Mouse (Mus musculus) liver, adult 2 months (tissue): Measurements from ENCODE around the gene Abcb11. TPM values are rescaled to one million over a fixed set of nuclear protein-coding genes. Genes with fewer than 3 reads are reported as not detected.

Experiments
- DNase-seq: peaks from one replicate; pipeline ENCODE4 v3.0.0-alpha.2; 2011; ENCODE audit warnings: low read depth, low spot score; ENCODE audit errors: extremely low read depth
- H3K27ac ChIP-seq: fragments of 200-500 bp; replicated peaks from 2 replicates; pipeline ENCODE4 v1.5.1; 2012; ENCODE audit warnings: low read depth, mild to moderate bottlenecking, control low read depth, inconsistent platforms, low read length; ENCODE audit not compliant: insufficient read depth
- H3K27me3 ChIP-seq: fragments of 200-500 bp; 2 replicates; pipeline ENCODE4 v1.6.1; 2012; ENCODE audit warnings: mild to moderate bottlenecking, moderate library complexity, low read length, inconsistent platforms; ENCODE audit not compliant: control insufficient read depth, insufficient read depth
- H3K36me3 ChIP-seq: fragments of 200-500 bp; 2 replicates; pipeline ENCODE4 v1.6.1; 2012; ENCODE audit warnings: low read length, inconsistent platforms; ENCODE audit not compliant: control insufficient read depth, insufficient read depth
- H3K4me1 ChIP-seq: fragments of 200-500 bp; 2 replicates; pipeline ENCODE4 v1.6.1; 2011; ENCODE audit warnings: low read length; ENCODE audit not compliant: control insufficient read depth, insufficient read depth
- H3K4me3 ChIP-seq: fragments of 200-500 bp; 2 replicates; pipeline ENCODE4 v1.5.1; 2011; ENCODE audit warnings: low read depth, mild to moderate bottlenecking, control low read depth, low read length, moderate library complexity; ENCODE audit not compliant: insufficient read depth
- H3K79me2 ChIP-seq: fragments of 200-500 bp; 2 replicates; pipeline ENCODE4 v1.6.1; 2012; ENCODE audit warnings: inconsistent platforms, mild to moderate bottlenecking, low read length, moderate library complexity; ENCODE audit not compliant: control insufficient read depth, insufficient read depth
- H3K9ac ChIP-seq: fragments of 200-500 bp; 2 replicates; pipeline ENCODE4 v1.6.1; 2012; ENCODE audit warnings: low read depth, mild to moderate bottlenecking, control low read depth, inconsistent platforms, low read length
- CTCF ChIP-seq: fragments of 200-500 bp; IDR thresholded peaks from 2 replicates; pipeline ENCODE4 v1.5.1; 2011; ENCODE audit warnings: low read depth, low read length, control low read depth
- POLR2A ChIP-seq: fragments of 200-500 bp; IDR thresholded peaks from 2 replicates; pipeline ENCODE4 v1.6.1; 2011; ENCODE audit warnings: low read length, control low read depth; ENCODE audit not compliant: insufficient read depth; ENCODE audit errors: extremely low read depth
- WGBS: fragments of 180-500 bp; shearing (Covaris S2); methylation state at CpG from one replicate; pipeline ENCODE4 v1.1.7; 2018; 5-methylcytosine and 5-hydroxymethylcytosine counted together
- polyA plus RNA-seq: library from polyadenylated mRNA; depleted of rRNA; stranded (reverse); fragments of >200 nt; gene quantifications from 2 replicates; pipeline ENCODE4 v1.2.3, GENCODE M21; 2012
- total RNA-seq: library from RNA; depleted of rRNA; stranded (reverse); fragments of >200 nt; gene quantifications from 2 replicates; pipeline ENCODE4 v1.2.3, GENCODE M21; 2014

Abcb11 gene
- total and polyA plus RNA-seq, 2 experiments = 226 to 649 TPM

DNA sequence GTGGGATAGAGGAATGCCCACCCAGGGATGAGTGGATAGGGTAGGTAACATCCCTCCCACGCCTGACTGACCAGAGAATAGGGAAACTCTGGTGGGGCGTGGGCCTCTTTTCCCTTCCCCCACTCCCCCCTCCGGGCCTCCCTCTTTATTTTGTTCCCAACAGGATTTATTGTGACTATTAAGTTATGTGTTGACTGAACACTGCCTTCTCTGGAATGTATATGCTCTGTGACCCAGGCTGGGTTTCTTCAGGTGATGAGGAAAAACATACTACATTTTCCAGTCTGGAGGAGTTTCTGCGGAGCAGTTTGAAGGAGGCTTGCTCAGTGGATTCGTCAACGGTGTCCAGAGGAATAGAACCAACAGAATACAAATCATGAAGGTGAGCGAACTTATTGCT, 131.6 kb downstream of the Abcb11 start, which contains the start of gene G6pc2:
G6pc2 (plus strand) TSS at position 301 of the 400 bp plus-strand sequence.
- Histone ChIP-seq H3K4me3 (no peak within 1 kb of the TSS), H3K27ac (no peak within 1 kb of the TSS), H3K27me3 (no peaks in the 10 kb centered on the region), H3K4me1 (no peaks in the 10 kb centered on the region; the same call in 1 of the 2 replicates), H3K36me3 (no peaks in the 10 kb centered on the region), H3K79me2 (no peaks in the 10 kb centered on the region), H3K9ac (no peak within 1 kb of the TSS)
- DNase-seq = no peak
- WGBS = 93% methylated on average over 7 of the region's 7 CpGs
- TF ChIP-seq POLR2A (no peak), CTCF (no peak)

DNA sequence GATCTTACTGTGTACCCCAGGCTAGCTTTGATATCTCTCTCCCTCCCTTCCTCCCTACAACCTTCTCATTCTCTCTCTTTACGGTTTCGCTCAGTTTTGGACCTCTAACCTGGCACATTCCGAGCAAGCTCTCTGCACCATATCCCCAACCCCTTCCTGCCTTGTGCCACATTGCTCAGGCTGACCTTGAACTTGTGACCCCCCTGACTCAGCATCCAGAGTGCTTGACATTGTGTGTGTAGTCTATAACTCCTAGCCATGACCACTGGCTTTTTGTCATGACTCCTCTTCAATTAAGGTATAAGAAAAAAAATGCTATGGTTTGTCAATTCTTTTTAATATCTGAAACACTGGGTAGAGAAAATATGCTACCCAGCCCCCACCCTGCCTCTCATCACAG, 132.7 kb downstream of the Abcb11 start:
- 74% methylated on average over 3 of the region's 3 CpGs for WGBS
- TF ChIP-seq CTCF (no peak), POLR2A (no peak)

DNA sequence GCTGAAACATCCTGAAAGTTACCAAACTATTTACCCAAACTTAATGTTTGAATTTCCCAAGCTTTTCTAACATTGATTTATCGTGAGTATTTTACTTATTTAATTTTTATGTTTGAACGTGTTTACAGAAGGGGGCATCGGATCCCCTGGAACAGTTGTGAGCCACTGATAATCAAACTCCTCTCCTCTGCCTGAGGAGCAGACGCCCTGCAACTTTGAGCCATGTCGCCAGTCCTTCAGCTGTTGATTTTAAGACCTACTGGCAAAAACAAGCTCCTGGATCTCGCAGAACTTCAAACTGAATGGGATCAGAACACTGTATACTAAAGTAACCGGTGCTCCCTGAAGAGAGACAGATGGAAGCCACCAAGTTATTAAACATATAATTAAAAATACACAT, 135.9 kb downstream of the Abcb11 start:
- peak overlapping the region; percentile 36; the same call in 1 of the 2 replicates for H3K9ac ChIP-seq
- peaks cover 2% of the 10 kb centered on the region; the same call in 1 of the 2 replicates for H3K4me1 ChIP-seq
- no peak overlapping the region for H3K27ac ChIP-seq
- no peak for DNase-seq
- no peaks in the 10 kb centered on the region for H3K79me2 ChIP-seq
- 6% methylated on average over 7 of the region's 7 CpGs for WGBS
- no peaks in the 10 kb centered on the region for H3K27me3 ChIP-seq
- TF ChIP-seq POLR2A (no peak), CTCF (no peak)
- H3K4me3 ChIP-seq = peak overlapping the region; percentile 39
- no peaks in the 10 kb centered on the region for H3K36me3 ChIP-seq

More for the DNA sequence above, 132.7 kb downstream of the Abcb11 start:
- no peak overlapping the region for H3K9ac ChIP-seq
- peaks cover 2% of the 10 kb centered on the region; the same call in 1 of the 2 replicates for H3K4me1 ChIP-seq
- no peak for DNase-seq
- H3K36me3 ChIP-seq = no peaks in the 10 kb centered on the region
- H3K4me3 ChIP-seq = no peak overlapping the region
- H3K79me2 ChIP-seq = no peaks in the 10 kb centered on the region
- no peak overlapping the region for H3K27ac ChIP-seq
- H3K27me3 ChIP-seq = no peaks in the 10 kb centered on the region

DNA sequence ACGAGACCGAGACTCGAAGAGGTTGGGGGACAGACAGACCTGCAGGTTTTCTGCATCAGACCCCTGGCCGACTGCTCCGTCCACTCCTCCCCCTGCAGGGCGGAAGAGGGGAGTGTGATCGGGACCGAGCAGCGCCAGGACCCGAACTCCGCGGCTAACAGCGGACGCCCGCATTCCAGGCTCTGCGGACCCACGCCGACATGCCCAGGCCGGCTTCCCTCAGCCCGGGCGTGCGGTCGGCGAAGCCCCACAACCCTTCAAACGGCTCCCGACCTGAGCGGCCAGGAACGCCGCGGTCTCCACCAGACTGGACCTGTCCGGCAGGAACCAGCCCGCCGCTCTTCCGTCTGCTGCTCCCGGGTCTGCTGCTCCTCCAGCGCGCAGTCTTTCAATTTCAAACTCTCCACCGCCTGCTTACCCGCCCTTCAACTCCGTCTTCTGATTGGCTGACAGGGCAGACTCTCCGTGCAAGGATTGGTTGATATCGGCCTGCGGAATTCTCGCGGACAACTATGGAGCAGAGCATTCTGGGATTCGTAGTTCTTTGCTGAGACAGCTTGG, 136.5 kb downstream of the Abcb11 start, which contains the start of gene Spc25:
Spc25 (minus strand) TSS at position 404 of the 561 bp plus-strand sequence.
- no peaks in the 10 kb centered on the region for H3K79me2 ChIP-seq
- peak within 1 kb of the TSS; percentile 19; the same call in 1 of the 2 replicates for H3K27ac ChIP-seq
- peaks cover 2% of the 10 kb centered on the region; the same call in 1 of the 2 replicates for H3K4me1 ChIP-seq
- peak within 1 kb of the TSS; percentile 87 for H3K4me3 ChIP-seq
- DNase-seq = peak; percentile 93
- no peaks in the 10 kb centered on the region for H3K27me3 ChIP-seq
- H3K36me3 ChIP-seq = no peaks in the 10 kb centered on the region
- TF ChIP-seq CTCF (0 out of 2 replicates have a peak, but pooled peaks have one; percentile 19), POLR2A (peak; percentile 66; the same call in 1 of the 2 replicates)
- peak within 1 kb of the TSS; percentile 80 for H3K9ac ChIP-seq
- 1% methylated on average over 46 of the region's 46 CpGs for WGBS

DNA sequence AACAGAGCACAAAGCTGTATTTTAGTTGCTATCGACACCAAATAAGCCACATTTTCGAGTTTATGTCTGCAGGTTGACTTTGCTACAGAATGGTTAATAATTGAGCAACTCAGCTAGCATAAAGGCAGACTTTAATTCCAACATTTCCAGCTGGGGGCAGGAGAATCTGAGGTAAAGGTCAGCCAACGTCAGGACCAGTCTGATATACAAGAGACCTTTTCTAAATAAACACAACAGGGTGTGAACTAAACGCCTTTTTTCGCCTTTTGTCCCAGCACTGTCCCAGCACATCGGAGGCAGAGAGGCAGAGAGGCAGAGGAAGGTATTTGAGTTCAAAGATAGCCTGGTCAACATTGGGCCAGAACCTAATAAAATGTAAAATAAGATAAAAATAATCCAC, 137.2 kb downstream of the Abcb11 start:
- WGBS = 8% methylated on average over 6 of the region's 6 CpGs
- DNase-seq = peak; percentile 71
- Histone ChIP-seq H3K79me2 (no peaks in the 10 kb centered on the region), H3K27ac (no peak overlapping the region), H3K9ac (no peak overlapping the region; the same call in 1 of the 2 replicates), H3K36me3 (no peaks in the 10 kb centered on the region), H3K4me3 (peak overlapping the region; percentile 87; the same call in 1 of the 2 replicates), H3K4me1 (peaks cover 2% of the 10 kb centered on the region; the same call in 1 of the 2 replicates), H3K27me3 (no peaks in the 10 kb centered on the region)
- TF ChIP-seq CTCF (no peak), POLR2A (no peak)

DNA sequence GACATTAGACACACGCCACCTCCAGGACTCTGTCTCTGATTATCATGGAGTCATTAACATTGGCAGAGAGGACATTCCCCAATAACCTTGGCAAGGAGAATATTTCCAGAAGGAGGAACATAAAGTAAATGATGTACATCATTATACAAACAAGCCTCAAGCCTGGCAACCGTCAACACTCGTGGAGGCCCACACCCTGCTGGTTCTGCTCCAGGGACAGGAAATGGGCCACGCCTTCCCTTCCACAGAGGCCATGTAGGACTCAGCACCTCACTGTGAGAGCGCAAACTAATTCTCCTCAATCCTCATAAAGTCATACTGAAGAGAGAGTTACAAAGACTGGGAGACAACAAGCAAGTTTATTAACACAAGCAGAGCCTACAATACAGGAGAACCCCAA, 148.9 kb downstream of the Abcb11 start:
- Histone ChIP-seq H3K79me2 (no peaks in the 10 kb centered on the region), H3K4me3 (no peak overlapping the region), H3K4me1 (no peaks in the 10 kb centered on the region), H3K27me3 (no peaks in the 10 kb centered on the region), H3K27ac (no peak overlapping the region), H3K36me3 (peaks cover 13% of the 10 kb centered on the region), H3K9ac (no peak overlapping the region)
- no peak for TF ChIP-seq POLR2A
- TF ChIP-seq CTCF = no peak
- WGBS = 81% methylated on average over 5 of the region's 5 CpGs
- DNase-seq = no peak
